Mouse (Mus musculus) brain, adult 2 months (tissue): ENCODE measurements at regions not wholly inside any gene's neighbourhood (a gene's known extent, or its start where the extent isn't known, plus 50 kb on each side); places are given as distances from the start of the nearest gene placed in this dataset.

Experiments
- DNase-seq: peaks from one replicate; pipeline ENCODE4 v3.0.0; 2011; ENCODE audit warnings: low read depth, low spot score

DNA sequence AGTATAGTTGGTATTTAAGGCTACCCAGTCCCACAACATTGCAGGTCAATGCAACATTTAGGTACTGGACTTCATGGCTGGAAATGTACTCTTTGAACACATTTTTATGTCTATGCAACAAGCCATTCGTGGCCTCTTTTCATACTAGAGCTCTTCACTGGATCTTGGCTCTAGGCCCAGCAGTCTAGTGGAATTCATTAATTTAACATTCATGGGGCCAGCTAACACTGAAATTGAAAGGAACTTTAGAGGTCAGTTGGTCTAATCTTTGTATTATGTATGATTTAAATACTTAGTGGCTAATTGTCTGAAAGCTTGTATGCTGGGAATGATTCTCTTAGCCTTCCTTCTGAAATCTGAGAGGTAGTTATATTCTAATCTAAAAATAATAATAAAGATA is 695.5 kb upstream of the Lingo2 start:
- DNase-seq = peak; percentile 3
